Mouse (Mus musculus) kidney, embryonic 14.5 days (tissue): ENCODE data around the gene Izumo1. TPM values are rescaled to one million over a fixed set of nuclear protein-coding genes. Genes with fewer than 3 reads are reported as not detected.

ENCODE experiments used
- ATAC-seq: fragments of 200-750 bp; cut with Nextera tagmentation; 2 replicates; pipeline ENCODE4 v1.8.0; 2017; ENCODE audit warnings: moderate number of reproducible peaks, mild to moderate bottlenecking, moderate TSS enrichment, moderate library complexity; ENCODE audit not compliant: low FRiP score, low TSS enrichment
- H3K27ac ChIP-seq: fragments of 300-500 bp; sonication (generic); 2 replicates; pipeline ENCODE4 v1.5.1; 2014; ENCODE audit warnings: low read depth, mild to moderate bottlenecking, low read length, moderate library complexity, mixed read lengths
- H3K27me3 ChIP-seq: fragments of 300-500 bp; sonication (generic); 2 replicates; pipeline ENCODE4 v1.6.1; 2014; ENCODE audit warnings: mild to moderate bottlenecking, low read length; ENCODE audit not compliant: control insufficient read depth, insufficient read depth
- H3K36me3 ChIP-seq: fragments of 300-500 bp; sonication (generic); 2 replicates; pipeline ENCODE4 v1.6.1; 2014; ENCODE audit warnings: low read length, mixed read lengths; ENCODE audit not compliant: control insufficient read depth, insufficient read depth
- H3K4me1 ChIP-seq: fragments of 300-500 bp; sonication (generic); 2 replicates; pipeline ENCODE4 v1.6.1; 2014; ENCODE audit warnings: low read length, mixed read lengths; ENCODE audit not compliant: control insufficient read depth, insufficient read depth
- H3K4me2 ChIP-seq: fragments of 300-500 bp; sonication (generic); replicated peaks from 2 replicates; pipeline ENCODE4 v1.6.1; 2014; ENCODE audit warnings: low read depth, mild to moderate bottlenecking, low read length
- H3K4me3 ChIP-seq: fragments of 300-500 bp; sonication (generic); 2 replicates; pipeline ENCODE4 v1.5.1; 2014; ENCODE audit warnings: mild to moderate bottlenecking, low read length
- H3K9ac ChIP-seq: fragments of 300-500 bp; sonication (generic); 2 replicates; pipeline ENCODE4 v1.6.1; 2014; ENCODE audit warnings: low read depth, mild to moderate bottlenecking, low read length, moderate library complexity
- H3K9me3 ChIP-seq: fragments of 300-500 bp; sonication (generic); 2 replicates; pipeline ENCODE4 v1.6.1; 2016; ENCODE audit warnings: low read length; ENCODE audit not compliant: control insufficient read depth
- WGBS: fragments of 180-500 bp; shearing (Covaris S2); extraction: QIAGEN DNeasy Blood & Tissue Kit; methylation state at CpG from one replicate; pipeline ENCODE4 v1.1.7; 2014; 5-methylcytosine and 5-hydroxymethylcytosine counted together
- polyA plus RNA-seq: library from polyadenylated mRNA; unstranded; fragments of >200 nt; fragmentation: Nextera tagmentation; extraction: Ambion mirVana; gene quantifications from 2 replicates; pipeline ENCODE4 v1.2.1, GENCODE M21; 2014

The Izumo1 gene
- polyA plus RNA-seq, 1 experiment from 2014 or later = 0.23 TPM

- Histone ChIP-seq H3K4me1 (peaks cover 4% of the 10 kb centered on the region; the same call in 1 of the 2 replicates), H3K27me3 (peaks cover 9% of the 10 kb centered on the region; the same call in 1 of the 2 replicates), H3K9me3 (no peaks in the 10 kb centered on the region), H3K4me2 (no peak overlapping the region), H3K4me3 (no peak overlapping the region), H3K36me3 (no peaks in the 10 kb centered on the region), H3K27ac (0 out of 2 replicates have a peak overlapping the region, but pooled peaks have one; percentile 42), H3K9ac (peak overlapping the region; percentile 28; the same call in 1 of the 2 replicates)
- no peak for ATAC-seq
- WGBS = 86% methylated on average over 7 of the region's 7 CpGs
These were observed 5.0 kb downstream of the Izumo1 start for GRCm38 (mm10) chr7:45626571-45627076.

- Histone ChIP-seq H3K4me1 (peaks cover 5% of the 10 kb centered on the region), H3K27me3 (peaks cover 9% of the 10 kb centered on the region; the same call in 1 of the 2 replicates), H3K4me3 (peak within 1 kb of the TSS; percentile 51), H3K9ac (peak within 1 kb of the TSS; percentile 70), H3K4me2 (peak within 1 kb of the TSS; percentile 94), H3K36me3 (no peaks in the 10 kb centered on the region), H3K9me3 (no peaks in the 10 kb centered on the region), H3K27ac (peak within 1 kb of the TSS; percentile 42; the same call in 1 of the 2 replicates)
- WGBS = 78% methylated on average over 9 of the region's 9 CpGs
- 0 out of 2 replicates have a peak, but pooled peaks have one; percentile 18 for ATAC-seq
These were observed 5.7 kb downstream of the Izumo1 start, which contains the start of gene Rasip1 for GRCm38 (mm10) chr7:45627261-45627660. Gene Rasip1, plus strand, starts transcription at chr7:45627488.

- Histone ChIP-seq H3K4me3 (peak overlapping the region; percentile 51), H3K9me3 (no peaks in the 10 kb centered on the region), H3K27ac (peak overlapping the region; percentile 12; the same call in 1 of the 2 replicates), H3K9ac (peak overlapping the region; percentile 70), H3K27me3 (peaks cover 16% of the 10 kb centered on the region; the same call in 1 of the 2 replicates), H3K4me2 (peak overlapping the region; percentile 94), H3K4me1 (peaks cover 10% of the 10 kb centered on the region), H3K36me3 (no peaks in the 10 kb centered on the region)
- under 1% methylated on average over 98 of the region's 105 CpGs for WGBS
- peak; percentile 79 for ATAC-seq
These were observed 7.0 kb downstream of the Izumo1 start for GRCm38 (mm10) chr7:45628364-45629294.

DNA sequence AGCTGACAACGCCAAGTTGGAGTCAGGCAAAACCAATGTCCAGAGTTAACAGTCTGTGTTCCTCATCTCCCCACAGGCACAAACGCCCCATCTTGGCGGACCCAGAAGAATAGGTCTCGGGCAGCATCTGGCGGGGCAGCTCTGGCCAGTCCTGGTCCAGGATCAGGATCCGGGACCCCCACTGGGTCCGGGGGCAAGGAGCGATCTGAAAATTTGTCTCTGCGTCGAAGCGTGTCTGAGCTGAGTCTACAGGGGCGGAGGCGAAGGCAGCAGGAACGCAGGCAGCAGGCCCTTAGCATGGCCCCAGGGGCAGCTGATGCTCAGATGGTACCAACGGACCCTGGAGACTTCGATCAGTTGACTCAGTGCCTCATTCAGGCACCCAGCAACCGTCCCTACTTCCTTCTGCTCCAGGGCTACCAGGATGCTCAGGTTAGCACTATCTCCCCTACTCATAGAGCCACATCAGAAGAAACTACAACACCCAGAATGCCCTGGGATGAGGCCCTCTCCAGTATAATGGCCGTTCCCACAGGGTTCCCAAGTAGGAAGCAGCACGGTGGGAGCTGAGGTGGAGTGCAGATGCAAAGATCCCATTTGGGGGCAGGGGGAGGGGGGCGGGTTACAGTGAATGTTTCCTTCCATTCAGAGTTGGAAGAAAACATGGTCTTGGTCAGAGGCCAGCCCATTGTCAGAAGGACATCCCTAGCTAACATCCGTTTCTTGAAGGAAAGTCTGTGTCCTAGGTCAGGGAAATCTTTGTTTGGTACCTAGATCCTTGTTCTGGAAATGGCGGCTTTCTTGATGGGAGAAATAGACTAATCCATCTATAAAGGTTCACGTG is 8.7 kb downstream of the Izumo1 start:
- ATAC-seq = no peak
- Histone ChIP-seq H3K4me3 (no peak overlapping the region), H3K9ac (no peak overlapping the region), H3K27me3 (peaks cover 16% of the 10 kb centered on the region; the same call in 1 of the 2 replicates), H3K27ac (no peak overlapping the region), H3K9me3 (no peaks in the 10 kb centered on the region), H3K4me2 (no peak overlapping the region), H3K36me3 (no peaks in the 10 kb centered on the region), H3K4me1 (peaks cover 10% of the 10 kb centered on the region)
- 74% methylated on average over 23 of the region's 23 CpGs for WGBS

GRCm38 (mm10) chr7:45632499-45632898 is 10.9 kb downstream of the Izumo1 start:
- no peak; the same call in 1 of the 2 replicates for ATAC-seq
- 14% methylated on average over 30 of the region's 35 CpGs for WGBS
- H3K4me3 ChIP-seq = peak overlapping the region; percentile 22
- H3K9ac ChIP-seq = peak overlapping the region; percentile 53
- no peaks in the 10 kb centered on the region; the same call in 1 of the 2 replicates for H3K9me3 ChIP-seq
- H3K4me2 ChIP-seq = peak overlapping the region; percentile 46
- peaks cover 14% of the 10 kb centered on the region for H3K4me1 ChIP-seq
- 0 out of 2 replicates have a peak, but pooled peaks cover 4% of the 10 kb centered on the region for H3K36me3 ChIP-seq
- H3K27me3 ChIP-seq = peaks cover 11% of the 10 kb centered on the region; the same call in 1 of the 2 replicates
- no peak overlapping the region for H3K27ac ChIP-seq

GRCm38 (mm10) chr7:45634946-45635681 is 13.5 kb downstream of the Izumo1 start:
- H3K4me1 ChIP-seq = peaks cover 19% of the 10 kb centered on the region
- H3K27ac ChIP-seq = peak overlapping the region; percentile 9; the same call in 1 of the 2 replicates
- 0 out of 2 replicates have a peak, but pooled peaks cover 4% of the 10 kb centered on the region for H3K36me3 ChIP-seq
- no peak for ATAC-seq
- H3K9ac ChIP-seq = no peak overlapping the region
- no peak overlapping the region for H3K4me2 ChIP-seq
- H3K4me3 ChIP-seq = no peak overlapping the region
- WGBS = 83% methylated on average over 11 of the region's 11 CpGs
- H3K9me3 ChIP-seq = no peaks in the 10 kb centered on the region; the same call in 1 of the 2 replicates
- H3K27me3 ChIP-seq = 0 out of 2 replicates have a peak, but pooled peaks cover 6% of the 10 kb centered on the region

DNA sequence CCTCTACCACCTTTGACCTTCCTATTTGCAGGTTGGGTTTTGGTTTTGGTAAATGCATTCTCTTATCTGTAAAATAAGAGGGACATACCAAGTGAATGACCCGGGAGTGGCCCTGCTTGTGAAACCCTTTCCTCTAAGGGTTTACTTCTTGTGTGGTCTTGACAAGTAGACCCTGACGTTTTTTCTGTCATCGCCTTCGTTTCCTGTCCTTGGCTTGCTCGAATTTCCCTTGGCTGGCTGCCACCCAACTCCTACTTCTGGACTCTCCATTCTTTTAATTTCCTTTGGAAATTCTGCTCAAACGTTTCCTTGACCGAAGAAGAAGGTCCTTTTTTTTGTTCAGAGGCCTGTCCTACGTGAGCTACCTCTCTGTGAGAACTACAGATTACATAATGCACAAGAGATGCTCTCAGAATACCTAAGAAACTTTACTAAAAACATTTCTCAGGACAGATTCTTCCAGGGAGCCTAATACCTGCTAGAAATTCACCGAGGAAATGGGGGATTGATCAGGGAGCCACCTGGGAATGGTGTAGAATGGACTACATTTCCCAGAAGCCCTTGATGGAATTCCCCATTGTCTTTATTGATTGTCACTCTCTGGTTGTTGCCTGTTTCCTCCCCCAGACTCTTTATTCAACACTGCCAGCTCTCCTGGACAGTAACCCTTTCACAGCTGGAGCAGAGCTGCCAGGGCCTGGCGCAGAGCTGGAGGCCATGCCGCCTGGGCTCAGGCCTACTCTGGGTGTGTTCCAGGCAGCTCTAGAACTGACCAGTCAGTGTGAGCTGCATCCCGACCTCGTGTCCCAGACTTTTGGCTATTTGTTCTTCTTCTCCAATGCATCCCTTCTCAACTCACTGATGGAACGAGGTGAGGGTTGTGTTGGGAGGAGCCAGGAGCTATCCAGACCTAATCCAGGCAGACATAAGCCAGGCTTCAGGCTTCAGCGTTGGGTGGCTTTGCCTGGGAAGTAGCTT is 14.4 kb downstream of the Izumo1 start:
- Histone ChIP-seq H3K9ac (no peak overlapping the region), H3K4me2 (no peak overlapping the region), H3K36me3 (0 out of 2 replicates have a peak, but pooled peaks cover 4% of the 10 kb centered on the region), H3K27ac (peak overlapping the region; percentile 13; the same call in 1 of the 2 replicates), H3K27me3 (0 out of 2 replicates have a peak, but pooled peaks cover 6% of the 10 kb centered on the region), H3K4me3 (no peak overlapping the region), H3K4me1 (peaks cover 27% of the 10 kb centered on the region), H3K9me3 (no peaks in the 10 kb centered on the region; the same call in 1 of the 2 replicates)
- no peak for ATAC-seq
- 69% methylated on average over 15 of the region's 15 CpGs for WGBS
